Mouse (Mus musculus) intestine, embryonic 15.5 days (tissue): Measurements from ENCODE around the gene Clrn2. TPM values are rescaled to one million over a fixed set of nuclear protein-coding genes. Genes with fewer than 3 reads are reported as not detected.

Source experiments
- ATAC-seq: fragments of 200-750 bp; cut with Nextera tagmentation; 2 replicates; pipeline ENCODE4 v1.8.0; 2017; ENCODE audit warnings: moderate TSS enrichment, moderate library complexity
- H3K27ac ChIP-seq: fragments of 300-500 bp; sonication (generic); 2 replicates; pipeline ENCODE4 v1.5.1; 2015; ENCODE audit warnings: mild to moderate bottlenecking, inconsistent platforms
- H3K27me3 ChIP-seq: fragments of 300-500 bp; sonication (generic); replicated peaks from 2 replicates; pipeline ENCODE4 v1.6.1; 2015; ENCODE audit warnings: inconsistent platforms
- H3K36me3 ChIP-seq: fragments of 300-500 bp; sonication (generic); 2 replicates; pipeline ENCODE4 v1.6.1; 2015; ENCODE audit warnings: inconsistent platforms
- H3K4me1 ChIP-seq: fragments of 300-500 bp; sonication (generic); replicated peaks from 2 replicates; pipeline ENCODE4 v1.6.1; 2015; ENCODE audit warnings: inconsistent platforms
- H3K4me2 ChIP-seq: fragments of 300-500 bp; sonication (generic); replicated peaks from 2 replicates; pipeline ENCODE4 v1.6.1; 2015; ENCODE audit warnings: mild to moderate bottlenecking, inconsistent platforms
- H3K4me3 ChIP-seq: fragments of 300-500 bp; sonication (generic); replicated peaks from 2 replicates; pipeline ENCODE4 v1.5.1; 2015; ENCODE audit warnings: inconsistent platforms
- H3K9ac ChIP-seq: fragments of 300-500 bp; sonication (generic); 2 replicates; pipeline ENCODE4 v1.6.1; 2015; ENCODE audit warnings: inconsistent platforms
- H3K9me3 ChIP-seq: fragments of 300-500 bp; sonication (generic); 2 replicates; pipeline ENCODE4 v1.6.1; 2016; ENCODE audit warnings: inconsistent platforms
- WGBS: fragments of 180-500 bp; shearing (Covaris S2); methylation state at CpG from one replicate; pipeline ENCODE4 v1.1.7; 2015; 5-methylcytosine and 5-hydroxymethylcytosine counted together
- polyA plus RNA-seq: library from polyadenylated mRNA; unstranded; fragments of >200 nt; fragmentation: Nextera tagmentation; extraction: Ambion mirVana; gene quantifications from 2 replicates; pipeline ENCODE4 v1.2.1, GENCODE M21; 2015

The Clrn2 gene
- polyA plus RNA-seq, 1 experiment from 2014 or later = not detected

- ATAC-seq = no peak
Observed at GRCm38 (mm10) chr5:45494093-45494755, 40.7 kb downstream of the Clrn2 start.

DNA sequence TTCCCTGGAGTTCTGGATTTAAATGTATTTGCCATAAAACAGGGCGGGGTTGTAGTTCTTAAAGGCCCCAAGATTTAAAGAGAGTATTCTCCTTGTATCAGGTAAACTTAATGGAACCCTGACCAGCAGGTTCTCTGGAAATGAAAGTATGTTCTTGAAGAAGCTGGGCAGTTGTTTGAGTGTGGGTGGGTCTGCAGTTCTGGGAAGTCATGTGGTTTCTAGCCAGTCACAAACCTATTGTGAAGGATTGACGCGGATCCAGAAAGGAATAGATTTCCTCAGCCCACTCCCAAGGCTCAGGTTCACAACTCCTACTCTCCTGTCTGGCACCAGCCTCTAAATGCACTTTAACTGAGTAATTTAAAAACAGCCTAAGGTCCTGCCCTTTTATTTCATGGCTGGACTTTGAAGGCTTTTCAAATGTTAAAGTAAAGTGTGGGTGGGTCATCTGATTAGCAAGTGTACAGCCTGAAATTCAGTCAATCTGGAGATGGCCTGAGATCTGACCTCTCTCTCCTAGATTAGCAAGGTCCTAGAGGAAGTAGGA lies 42.0 kb downstream of the Clrn2 start:
- 80% methylated on average over 3 of the region's 3 CpGs for WGBS
- Histone ChIP-seq H3K4me2 (no peak overlapping the region), H3K9ac (peak overlapping the region; percentile 10; the same call in 1 of the 2 replicates), H3K4me3 (no peak overlapping the region), H3K36me3 (peaks cover 12% of the 10 kb centered on the region), H3K9me3 (no peaks in the 10 kb centered on the region), H3K4me1 (peaks cover 7% of the 10 kb centered on the region; the same call in 1 of the 2 replicates), H3K27ac (peak overlapping the region; percentile 32; the same call in 1 of the 2 replicates), H3K27me3 (no peaks in the 10 kb centered on the region)
- ATAC-seq = no peak

More at GRCm38 (mm10) chr5:45494093-45494755, 40.7 kb downstream of the Clrn2 start:
- Histone ChIP-seq H3K4me3 (peak overlapping the region; percentile 69), H3K36me3 (peaks cover 6% of the 10 kb centered on the region; the same call in 1 of the 2 replicates), H3K4me2 (peak overlapping the region; percentile 74), H3K4me1 (peaks cover 7% of the 10 kb centered on the region; the same call in 1 of the 2 replicates), H3K9ac (peak overlapping the region; percentile 83), H3K27me3 (no peaks in the 10 kb centered on the region), H3K27ac (peak overlapping the region; percentile 70; the same call in 1 of the 2 replicates), H3K9me3 (no peaks in the 10 kb centered on the region)
- WGBS = 43% methylated on average over 9 of the region's 9 CpGs

DNA sequence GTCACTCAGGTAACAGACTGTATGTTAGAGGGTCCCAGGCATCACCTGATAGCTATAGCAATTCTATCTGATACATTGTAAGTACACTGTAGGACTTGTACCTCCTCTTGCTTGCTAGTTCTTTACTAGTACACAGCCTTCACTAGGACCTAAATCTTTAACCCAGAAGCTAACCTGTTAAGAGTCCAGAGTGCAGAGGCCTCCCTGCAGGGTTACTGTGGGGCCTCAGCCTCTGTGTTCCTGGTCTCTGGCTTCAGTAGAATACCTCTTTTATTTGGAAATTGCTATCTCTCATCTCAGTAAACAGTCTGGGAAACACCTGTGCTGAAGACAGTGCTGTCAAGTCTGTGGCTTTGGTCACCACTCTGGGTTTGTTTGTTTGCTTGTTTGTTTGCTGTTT lies 42.5 kb downstream of the Clrn2 start:
- peaks cover 16% of the 10 kb centered on the region for H3K36me3 ChIP-seq
- H3K9ac ChIP-seq = no peak overlapping the region; the same call in 1 of the 2 replicates
- no peak for ATAC-seq
- H3K4me1 ChIP-seq = peaks cover 7% of the 10 kb centered on the region; the same call in 1 of the 2 replicates
- 0 out of 2 replicates have a peak overlapping the region, but pooled peaks have one; percentile 32 for H3K27ac ChIP-seq
- no peaks in the 10 kb centered on the region for H3K27me3 ChIP-seq
- H3K9me3 ChIP-seq = no peaks in the 10 kb centered on the region
- no peak overlapping the region for H3K4me3 ChIP-seq
- H3K4me2 ChIP-seq = peak overlapping the region; percentile 24; the same call in 1 of the 2 replicates

- ATAC-seq = no peak
- Histone ChIP-seq H3K9ac (no peak overlapping the region), H3K27me3 (no peaks in the 10 kb centered on the region), H3K4me1 (peaks cover 7% of the 10 kb centered on the region; the same call in 1 of the 2 replicates), H3K4me3 (no peak overlapping the region), H3K36me3 (peaks cover 18% of the 10 kb centered on the region), H3K27ac (no peak overlapping the region), H3K9me3 (no peaks in the 10 kb centered on the region), H3K4me2 (no peak overlapping the region)
- WGBS = 90% methylated on average over 4 of the region's 4 CpGs
Observed at GRCm38 (mm10) chr5:45496479-45496878, 42.9 kb downstream of the Clrn2 start.

DNA sequence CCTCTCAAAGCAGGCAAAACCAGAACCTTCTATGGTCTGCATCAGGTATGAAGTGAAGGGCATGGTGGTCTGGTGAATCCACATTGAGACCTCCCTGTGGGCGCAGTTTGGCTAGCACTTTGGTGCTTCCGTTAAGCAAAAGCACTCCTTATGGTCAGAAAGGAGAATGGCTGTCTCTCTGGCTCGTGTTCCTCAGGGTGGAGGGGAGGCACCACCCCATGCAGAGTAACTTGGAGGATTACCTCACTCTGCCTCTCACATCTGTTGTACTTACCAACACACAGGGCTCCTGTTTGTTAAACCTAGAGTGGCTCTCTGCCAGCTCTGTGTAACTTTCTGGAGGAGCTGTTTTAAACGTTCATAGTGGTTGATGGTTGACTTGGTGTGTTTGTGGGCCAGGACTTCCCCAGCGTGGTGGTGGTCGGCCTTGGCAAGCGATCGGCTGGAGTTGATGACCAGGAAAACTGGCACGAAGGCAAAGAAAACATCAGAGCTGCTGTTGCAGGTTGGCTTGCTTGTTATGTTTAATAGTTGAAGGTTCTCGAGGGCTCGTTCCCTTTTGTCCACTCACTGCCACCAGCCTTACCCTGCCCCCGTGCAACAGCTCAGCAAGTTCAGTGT lies 43.5 kb downstream of the Clrn2 start:
- WGBS = 86% methylated on average over 12 of the region's 12 CpGs
- Histone ChIP-seq H3K4me3 (no peak overlapping the region), H3K4me2 (no peak overlapping the region), H3K4me1 (peaks cover 7% of the 10 kb centered on the region; the same call in 1 of the 2 replicates), H3K27me3 (no peaks in the 10 kb centered on the region), H3K36me3 (peaks cover 22% of the 10 kb centered on the region), H3K27ac (no peak overlapping the region), H3K9me3 (no peaks in the 10 kb centered on the region), H3K9ac (no peak overlapping the region)
- ATAC-seq = no peak

DNA sequence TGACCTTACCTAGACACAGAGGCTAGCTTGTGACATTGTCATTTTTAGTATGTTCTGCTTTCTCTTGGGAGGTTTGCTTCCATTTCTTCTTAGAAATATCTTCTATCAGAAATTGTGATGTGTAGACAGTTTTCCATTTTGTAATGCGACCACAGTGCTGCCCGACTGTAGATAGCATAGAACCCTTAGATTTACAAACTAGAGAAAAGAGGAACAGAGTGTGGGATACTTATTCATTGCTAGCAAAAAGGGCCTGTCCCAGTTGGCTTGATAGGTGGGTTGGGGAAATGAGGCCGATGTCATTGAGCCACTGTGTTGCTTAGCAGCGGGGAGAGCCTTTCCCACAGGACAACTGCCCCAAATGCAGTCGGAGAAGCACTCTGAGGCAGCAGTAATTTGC lies 44.0 kb downstream of the Clrn2 start:
- H3K36me3 ChIP-seq = peaks cover 24% of the 10 kb centered on the region
- no peak overlapping the region for H3K4me3 ChIP-seq
- H3K27me3 ChIP-seq = no peaks in the 10 kb centered on the region
- peaks cover 7% of the 10 kb centered on the region; the same call in 1 of the 2 replicates for H3K4me1 ChIP-seq
- ATAC-seq = no peak
- 94% methylated on average over 5 of the region's 5 CpGs for WGBS
- H3K4me2 ChIP-seq = no peak overlapping the region
- H3K9ac ChIP-seq = no peak overlapping the region
- no peaks in the 10 kb centered on the region for H3K9me3 ChIP-seq
- no peak overlapping the region for H3K27ac ChIP-seq

GRCm38 (mm10) chr5:45510071-45510470 lies 56.5 kb downstream of the Clrn2 start:
- H3K4me3 ChIP-seq = no peak overlapping the region
- ATAC-seq = no peak
- no peak overlapping the region for H3K4me2 ChIP-seq
- H3K9ac ChIP-seq = no peak overlapping the region
- no peaks in the 10 kb centered on the region for H3K9me3 ChIP-seq
- H3K27ac ChIP-seq = no peak overlapping the region
- WGBS = 87% methylated on average over 7 of the region's 7 CpGs
- no peaks in the 10 kb centered on the region for H3K4me1 ChIP-seq
- H3K27me3 ChIP-seq = no peaks in the 10 kb centered on the region
- peaks cover 37% of the 10 kb centered on the region for H3K36me3 ChIP-seq

DNA sequence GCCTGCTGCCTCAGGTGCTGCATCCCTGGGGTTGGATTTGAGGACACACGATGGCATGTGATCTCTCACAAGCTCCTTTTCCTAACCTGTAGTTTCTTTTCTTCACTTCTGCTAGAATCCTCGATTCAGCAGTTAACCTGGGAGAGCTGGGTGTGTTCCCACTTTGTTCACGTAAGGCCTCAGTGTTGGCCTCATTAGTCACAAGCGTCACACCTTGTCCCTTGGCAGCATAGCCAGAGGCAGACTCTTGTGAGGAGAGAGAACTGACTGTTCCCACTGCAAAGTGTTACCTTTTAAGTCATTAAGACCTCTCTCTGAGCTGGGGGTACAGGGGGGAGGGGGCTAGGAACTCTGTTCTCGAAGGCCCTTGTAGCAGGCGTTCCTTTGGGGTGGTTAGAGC lies 59.4 kb downstream of the Clrn2 start:
- WGBS = 91% methylated on average over 6 of the region's 6 CpGs
- H3K4me2 ChIP-seq = no peak overlapping the region
- ATAC-seq = no peak
- no peaks in the 10 kb centered on the region for H3K27me3 ChIP-seq
- H3K4me3 ChIP-seq = no peak overlapping the region
- H3K36me3 ChIP-seq = peaks cover 22% of the 10 kb centered on the region
- no peaks in the 10 kb centered on the region for H3K4me1 ChIP-seq
- no peaks in the 10 kb centered on the region for H3K9me3 ChIP-seq
- H3K9ac ChIP-seq = no peak overlapping the region
- no peak overlapping the region for H3K27ac ChIP-seq

- H3K36me3 ChIP-seq = peaks cover 22% of the 10 kb centered on the region
- H3K4me1 ChIP-seq = no peaks in the 10 kb centered on the region
- H3K4me2 ChIP-seq = no peak overlapping the region
- no peak overlapping the region for H3K27ac ChIP-seq
- H3K9ac ChIP-seq = no peak overlapping the region
- H3K27me3 ChIP-seq = no peaks in the 10 kb centered on the region
- H3K9me3 ChIP-seq = no peaks in the 10 kb centered on the region
- no peak overlapping the region for H3K4me3 ChIP-seq
- no peak for ATAC-seq
- 89% methylated on average over 2 of the region's 2 CpGs for WGBS
Observed at GRCm38 (mm10) chr5:45513511-45513910, 60.0 kb downstream of the Clrn2 start.

Other genes with a start within 250 kb of the Clrn2 start
- 259 and 272 TPM in 2 replicates for gene Qdpr, start 3.5 kb upstream of the Clrn2 start, polyA plus RNA-seq
- gene Lap3, start 39.6 kb downstream of the Clrn2 start, polyA plus RNA-seq = 118 and 119 TPM in 2 replicates
- gene Med28, start 66.5 kb downstream of the Clrn2 start, polyA plus RNA-seq = 228 and 249 TPM in 2 replicates
- gene Fam184b, start 185.9 kb downstream of the Clrn2 start, polyA plus RNA-seq = 2.9 and 3.3 TPM in 2 replicates
- gene Ncapg, start 216.2 kb downstream of the Clrn2 start, polyA plus RNA-seq = 43.1 and 49.9 TPM in 2 replicates